Mouse (Mus musculus): ENCODE data around the gene Ear2. TPM values are rescaled to one million over a fixed set of nuclear protein-coding genes. Genes with fewer than 3 reads are reported as not detected.
A peak's percentile ranks its signal among the peaks of the same experiment; 100 is the strongest.
"Not testable (repeated sequence)": the region's sequence is repeated elsewhere in the genome, so short reads cannot be mapped to it uniquely, and the experiment has no call there.

Gene Ear2
- under 1 TPM in 1 of 2 experiments, not detected in 1; 0.40 TPM for total RNA-seq (2021)
- long read RNA-seq, experiment 1, result 0 reads
- long read RNA-seq, experiment 2, partial matches to known transcripts, result 0 of 1 reads
- long read RNA-seq, experiment 2, other reads (novel, unspliced or antisense), result 0 of 1 reads

- DNase-seq, result not testable (repeated sequence)
Measured at GRCm38 (mm10) chr14:44102354-44102753, at the start of gene Ear2. Gene Ear2, plus strand, starts transcription at chr14:44102654.

GRCm38 (mm10) chr14:44067879-44068278 lies 34.6 kb upstream of the Ear2 start:
- DNase-seq, result not testable (repeated sequence)

- DNase-seq, result not testable (repeated sequence)
Measured at GRCm38 (mm10) chr14:44070595-44070994, 31.9 kb upstream of the Ear2 start.

GRCm38 (mm10) chr14:44077785-44078341 lies 24.6 kb upstream of the Ear2 start:
- peak; percentile 4 for DNase-seq

GRCm38 (mm10) chr14:44086588-44086987 lies 15.9 kb upstream of the Ear2 start:
- DNase-seq, result not testable (repeated sequence)

- not testable (repeated sequence) for DNase-seq
Measured at GRCm38 (mm10) chr14:44087535-44087934, 14.9 kb upstream of the Ear2 start.

GRCm38 (mm10) chr14:44091524-44091923 lies 10.9 kb upstream of the Ear2 start:
- not testable (repeated sequence) for DNase-seq

GRCm38 (mm10) chr14:44094445-44094844 lies 8.0 kb upstream of the Ear2 start:
- DNase-seq, result not testable (repeated sequence)

DNA sequence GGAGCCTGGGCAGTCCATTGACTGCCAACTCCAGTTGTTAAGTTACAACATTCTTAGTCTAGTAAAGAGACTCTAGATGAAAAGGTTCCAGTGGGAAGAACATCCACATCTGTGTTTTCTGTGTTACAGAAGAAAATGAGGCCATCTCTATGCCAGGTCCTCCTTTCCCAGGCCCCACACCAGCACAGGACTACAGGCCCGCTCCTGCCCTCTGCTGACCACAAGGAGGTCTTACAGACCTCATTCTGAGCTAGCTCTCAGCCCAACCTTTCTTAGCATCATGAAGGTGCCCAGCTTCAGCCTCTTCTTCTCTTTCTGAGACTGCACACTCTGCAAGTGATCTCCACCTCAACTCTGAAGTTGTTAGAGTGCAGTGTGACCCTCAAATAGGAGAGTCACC lies 2.4 kb upstream of the Ear2 start:
- DNase-seq, result not testable (repeated sequence)

- DNase-seq, result no peak
Measured at GRCm38 (mm10) chr14:44110981-44111380, 8.5 kb downstream of the Ear2 start.

- DNase-seq, result not testable (repeated sequence)
Measured at GRCm38 (mm10) chr14:44123551-44123950, 21.1 kb downstream of the Ear2 start, which contains the start of gene Gm3327. Gene Gm3327, plus strand, starts transcription at chr14:44123851.

Other genes with a start within 250 kb of the Ear2 start
- not detected for gene Ear1, start 227.1 kb upstream of the Ear2 start, total RNA-seq (2021)
- gene Ear10, start 179.1 kb upstream of the Ear2 start, total RNA-seq (2021), result not detected
- under 1 TPM in 1 of 2 experiments, not detected in 1; 0.28 TPM for gene Gm8113, start 177.3 kb upstream of the Ear2 start, total RNA-seq (2021)
- gene Ang5, start 145.6 kb upstream of the Ear2 start, total RNA-seq (2021), result not detected
- gene Ang6, start 100.4 kb upstream of the Ear2 start, total RNA-seq (2021), result not detected
- not detected for gene Gm3327, start 21.2 kb downstream of the Ear2 start, total RNA-seq (2021)
- not detected for gene Gm8212, start 95.0 kb downstream of the Ear2 start, total RNA-seq (2021)
- gene 4930503E14Rik, start 110.6 kb downstream of the Ear2 start, total RNA-seq (2021), result not detected
- gene Gm8220, start 182.9 kb downstream of the Ear2 start, total RNA-seq (2021), result not detected
- gene Gm5930, start 235.9 kb downstream of the Ear2 start, total RNA-seq (2021), result not detected

All from gastrocnemius, postnatal 25 days (tissue).